Mouse (Mus musculus) kidney, postnatal 25 days (tissue): ENCODE data around the gene Ret.
A peak's percentile ranks its signal among the peaks of the same experiment; 100 is the strongest.

Experiments
- DNase-seq, 2 experiments: peaks; one replicate each; pipeline ENCODE4 v3.0.0; 2021; ENCODE audit warnings: mixed read lengths in 2 of 2

Ret gene

DNA sequence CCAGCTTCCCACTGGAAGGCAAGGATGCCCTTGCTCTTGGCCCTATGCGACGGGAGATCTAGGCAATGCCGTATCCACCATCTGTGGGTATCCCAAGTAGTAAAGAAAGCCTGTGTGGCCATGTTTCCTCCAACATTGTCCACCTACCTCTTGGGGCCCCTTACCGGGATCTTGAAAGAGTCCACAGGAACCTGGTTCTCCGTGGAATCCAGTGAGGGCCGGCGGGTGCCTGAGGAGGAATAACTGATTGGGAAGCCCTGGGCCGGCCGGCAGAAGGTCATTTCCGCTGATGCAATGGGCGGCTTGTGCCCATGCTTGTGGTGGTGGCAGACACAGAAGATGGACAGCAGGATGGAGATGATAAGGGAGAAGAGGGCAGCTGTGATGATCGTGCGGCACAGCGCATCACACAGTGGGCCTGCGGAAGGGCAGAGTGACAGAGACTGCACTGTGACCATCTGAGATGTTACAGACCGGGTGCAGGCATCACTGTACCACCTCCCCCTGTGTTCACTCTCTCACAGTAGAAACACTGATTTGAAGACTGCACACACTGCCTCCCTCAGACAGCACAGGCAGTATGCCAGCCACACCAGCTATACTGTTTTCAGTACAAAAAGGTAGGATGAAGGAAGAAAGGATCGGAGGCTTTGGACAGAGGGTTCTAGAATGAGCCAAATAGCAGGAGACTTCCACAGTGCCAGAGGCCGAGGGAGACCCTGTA lies 24.1 kb downstream of the Ret start:
- DNase-seq, result peak in 1 of 2 experiments; percentile 22

DNA sequence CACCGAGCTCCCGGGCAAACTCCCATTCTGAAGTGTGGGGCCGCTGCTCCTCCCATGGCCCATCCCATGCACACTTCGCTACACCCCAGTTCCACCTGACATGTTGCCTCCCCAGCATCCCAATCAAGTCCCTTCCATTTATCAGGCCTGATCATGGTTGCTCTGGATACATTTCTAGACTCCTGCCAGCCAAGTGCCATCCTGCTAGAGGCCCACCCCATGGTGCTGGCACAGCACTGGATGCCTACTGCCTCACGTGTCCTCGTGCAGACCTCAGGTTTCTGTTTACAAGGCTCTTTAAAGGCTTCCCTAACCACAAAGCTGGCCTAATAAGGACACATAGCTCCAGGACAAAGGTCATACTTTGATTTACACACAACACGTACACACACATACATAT lies 26.1 kb downstream of the Ret start:
- DNase-seq, result peak in 1 of 2 experiments; percentile 18

DNA sequence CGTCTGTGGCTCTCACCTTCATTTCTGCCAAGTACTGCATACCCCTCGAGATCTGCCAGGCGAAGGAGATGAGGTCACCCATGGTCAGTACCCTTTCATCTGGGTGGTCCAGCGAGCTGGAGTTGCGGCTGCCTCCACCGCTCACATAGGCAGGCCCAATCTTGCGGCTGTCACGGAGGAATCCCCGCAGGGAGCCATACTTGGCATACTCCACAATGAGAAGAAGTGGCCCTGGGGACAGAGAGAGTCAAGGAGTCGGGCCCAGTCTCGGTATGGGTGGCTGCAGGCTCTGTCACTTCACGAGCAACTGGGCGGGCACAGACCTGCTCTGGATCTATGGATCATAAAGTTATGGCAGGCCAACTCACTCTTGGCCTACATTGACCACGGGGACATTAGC lies 29.4 kb downstream of the Ret start:
- no peak for DNase-seq

DNA sequence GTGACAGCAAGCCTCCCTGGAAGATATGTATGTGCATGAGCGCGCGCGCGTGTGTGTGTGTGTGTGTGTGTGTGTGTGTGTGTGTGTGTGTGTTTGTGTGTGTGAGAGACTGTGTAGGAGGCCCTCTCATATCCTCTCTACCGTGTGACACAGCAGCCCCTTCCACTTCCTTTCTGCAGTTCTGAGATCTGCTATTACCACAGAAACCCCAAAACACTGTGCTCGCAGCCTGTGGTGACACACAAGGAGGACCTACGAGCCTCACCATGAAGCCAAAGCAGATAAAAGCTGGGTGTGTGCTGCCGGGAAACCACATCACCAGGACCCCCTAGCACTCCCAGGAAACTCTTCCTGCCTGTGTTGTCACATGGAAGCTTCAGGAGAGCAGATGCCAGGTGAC lies 30.5 kb downstream of the Ret start:
- no peak for DNase-seq

DNA sequence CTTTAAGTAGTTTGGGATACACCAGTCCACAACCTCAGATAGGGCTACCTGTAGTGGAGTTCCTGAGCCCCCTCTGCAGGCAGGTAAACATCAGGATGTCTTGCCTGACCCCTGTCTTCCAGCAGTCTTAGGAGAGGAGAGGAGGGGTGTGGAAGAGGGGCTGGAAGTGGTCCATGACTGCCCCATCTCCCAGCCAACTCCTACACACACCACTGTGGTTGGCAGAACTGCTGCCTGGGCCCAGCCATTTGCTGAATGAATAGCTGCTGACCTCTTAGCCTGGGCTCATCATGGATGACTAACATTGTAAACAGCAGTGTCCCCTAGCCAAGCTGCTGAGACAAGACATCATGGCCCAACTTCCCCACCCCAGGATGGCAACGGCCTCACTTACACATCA lies 32.0 kb downstream of the Ret start:
- DNase-seq, result no peak

DNA sequence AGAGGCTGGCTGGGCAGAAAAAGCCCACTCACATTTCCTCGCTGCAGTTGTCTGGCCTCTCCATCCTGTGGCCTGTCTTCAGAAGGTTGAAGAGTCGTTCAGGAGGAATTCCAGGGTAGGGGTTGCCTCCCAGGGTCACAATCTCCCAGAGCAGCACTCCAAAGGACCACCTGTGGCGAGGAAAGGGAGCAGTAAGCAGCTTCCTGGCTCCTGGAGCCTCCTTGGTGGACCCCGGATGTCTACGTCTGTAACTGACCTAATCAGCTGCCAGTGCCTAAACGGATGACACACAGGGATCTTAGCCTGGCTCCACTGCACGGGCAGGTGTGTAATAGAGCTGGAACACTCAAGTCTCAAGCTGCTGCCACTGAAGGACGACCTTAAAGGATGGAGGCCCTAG lies 32.8 kb downstream of the Ret start:
- DNase-seq, result no peak

DNA sequence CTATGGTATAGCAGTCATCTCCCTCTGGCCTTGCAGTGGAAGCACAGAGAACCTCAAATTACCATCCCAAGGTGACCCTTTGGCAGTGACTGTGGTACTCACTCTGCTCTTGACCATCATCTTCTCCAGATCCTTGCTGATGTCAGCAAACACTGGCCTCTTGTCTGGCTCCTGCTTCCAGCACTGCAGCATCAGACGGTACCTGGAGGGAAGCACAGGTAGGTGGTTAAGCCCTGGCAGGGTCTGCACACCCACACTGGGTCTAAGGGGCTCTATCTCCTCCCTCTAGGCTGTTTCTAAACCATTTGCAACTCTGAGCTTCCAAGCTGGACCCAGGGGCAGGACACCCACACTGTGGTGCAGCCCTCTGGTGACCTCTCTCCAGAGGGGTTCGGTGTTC lies 34.4 kb downstream of the Ret start:
- no peak for DNase-seq

DNA sequence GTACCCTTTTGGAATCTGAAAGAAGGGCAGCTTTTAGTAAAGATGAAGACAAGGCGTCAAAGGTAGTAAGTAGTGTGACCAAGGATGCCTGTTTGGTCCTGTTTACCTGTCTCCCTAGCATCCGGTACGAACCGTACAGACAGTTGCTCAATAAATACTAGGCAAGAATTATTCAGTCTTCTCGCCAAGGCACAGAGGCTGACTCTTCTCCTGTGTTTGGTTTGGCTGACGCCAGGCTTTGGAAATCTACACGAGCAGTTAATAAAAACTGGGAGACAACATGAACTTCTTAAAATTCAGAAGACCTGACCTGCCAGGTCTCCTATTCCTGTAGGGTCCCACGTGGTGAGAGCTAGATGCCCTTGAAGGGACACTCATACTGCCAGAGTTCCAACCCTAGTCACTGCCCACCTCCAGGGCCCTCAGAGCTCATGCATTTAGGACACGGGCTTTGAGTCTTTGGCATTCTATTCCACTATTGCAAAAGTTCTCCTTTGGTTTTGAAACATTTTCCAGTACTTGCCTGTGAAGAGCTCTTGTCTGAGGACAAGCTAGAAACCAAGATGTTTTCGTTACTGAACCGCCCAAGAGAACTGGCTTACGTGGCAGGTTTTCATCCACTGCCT lies 34.9 kb downstream of the Ret start:
- no peak for DNase-seq

DNA sequence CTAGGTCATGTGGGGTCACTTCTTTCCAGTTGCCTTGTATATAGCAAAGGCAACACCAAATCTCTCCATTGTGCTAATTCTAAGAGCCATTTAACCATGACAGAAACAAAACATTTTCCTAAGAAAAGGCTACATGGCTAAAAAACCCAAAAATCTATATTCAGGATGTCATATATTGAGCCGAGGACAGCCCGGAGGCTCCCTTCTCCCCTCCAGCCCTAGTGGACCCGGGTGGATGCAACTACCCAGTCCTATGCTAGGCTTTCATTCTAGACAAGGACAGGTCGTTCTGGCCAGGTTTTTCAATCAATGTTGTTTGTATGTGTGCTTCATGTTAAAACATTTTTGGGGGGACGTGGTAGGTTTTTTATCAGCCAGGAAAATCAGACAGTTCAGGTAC lies 44.4 kb downstream of the Ret start:
- DNase-seq, result no peak

DNA sequence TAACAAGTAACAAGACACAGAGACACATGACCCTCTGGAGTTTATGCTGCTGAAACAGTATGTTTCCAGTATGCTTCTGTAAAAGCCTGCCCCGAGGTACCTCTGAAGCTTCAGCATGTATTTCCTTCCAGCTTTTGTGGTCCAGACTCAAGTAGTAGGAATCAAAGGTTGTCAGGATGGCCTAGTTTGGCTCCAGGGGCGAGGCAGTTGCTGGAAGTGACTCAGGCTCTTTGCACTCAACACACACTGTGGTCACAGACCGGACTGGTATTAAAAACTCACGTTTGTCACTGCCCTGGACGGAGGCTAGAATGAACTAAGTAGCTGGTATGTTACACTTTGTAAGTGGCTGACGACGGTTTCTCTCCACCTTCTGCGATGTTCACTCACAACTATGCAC lies 46.5 kb downstream of the Ret start:
- DNase-seq, result no peak

DNA sequence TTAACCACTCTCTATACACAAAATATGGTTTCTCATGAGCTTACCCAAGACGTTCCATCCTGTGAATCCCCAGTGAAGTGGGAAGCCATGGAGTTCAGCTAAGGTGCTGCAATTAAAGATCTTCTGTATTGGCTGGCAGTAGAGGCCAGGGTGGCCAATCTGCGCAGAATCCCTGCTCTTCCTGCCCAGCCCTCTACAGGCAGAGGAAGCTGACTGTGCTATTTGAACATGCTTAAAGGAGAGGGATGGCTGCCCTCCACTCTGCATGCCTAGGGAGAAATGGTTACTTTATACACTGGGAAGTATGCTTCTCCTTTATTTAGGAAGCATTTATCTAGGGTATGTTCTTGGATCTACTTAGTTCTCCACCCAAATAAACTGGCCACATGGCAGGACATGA lies 47.0 kb downstream of the Ret start:
- no peak for DNase-seq

DNA sequence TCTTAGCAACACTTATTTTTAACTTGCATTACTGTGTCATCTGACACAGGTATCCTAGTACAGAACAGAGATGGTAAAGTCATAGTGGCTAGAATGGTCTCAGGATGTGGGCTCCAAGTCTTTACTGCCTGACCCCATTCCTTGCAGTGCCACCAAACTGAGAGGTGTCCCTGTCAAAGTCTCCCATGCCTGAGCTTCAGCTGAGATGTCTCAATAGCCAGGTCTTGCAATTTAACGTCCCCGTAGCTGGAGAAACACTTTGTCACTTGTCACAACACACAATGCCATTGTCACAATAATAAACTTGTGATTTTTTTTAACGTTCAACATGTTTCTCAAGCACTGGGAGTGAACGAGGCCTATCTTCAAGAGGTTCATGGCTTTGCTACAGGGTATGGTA lies 47.4 kb downstream of the Ret start:
- no peak for DNase-seq

DNA sequence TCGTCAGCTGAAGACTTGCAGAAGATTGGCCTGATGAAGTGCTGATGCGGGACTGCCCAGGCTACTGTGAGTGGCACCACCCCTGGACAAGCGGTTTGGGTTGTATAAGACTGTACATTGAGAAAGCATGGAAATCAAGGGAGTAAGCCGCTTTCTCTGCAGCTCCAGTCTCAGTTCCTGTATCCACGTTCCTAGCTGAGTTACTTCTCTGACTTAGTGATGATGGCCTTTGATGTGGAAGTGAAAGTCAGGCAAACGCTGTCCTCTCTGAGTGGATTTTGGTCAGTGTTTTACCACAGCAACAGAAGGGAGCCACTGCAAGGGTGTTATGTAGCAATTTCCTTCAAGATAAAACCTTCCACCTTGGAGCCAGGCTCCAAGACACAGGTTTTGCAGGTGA lies 56.6 kb downstream of the Ret start:
- DNase-seq, result no peak

DNA sequence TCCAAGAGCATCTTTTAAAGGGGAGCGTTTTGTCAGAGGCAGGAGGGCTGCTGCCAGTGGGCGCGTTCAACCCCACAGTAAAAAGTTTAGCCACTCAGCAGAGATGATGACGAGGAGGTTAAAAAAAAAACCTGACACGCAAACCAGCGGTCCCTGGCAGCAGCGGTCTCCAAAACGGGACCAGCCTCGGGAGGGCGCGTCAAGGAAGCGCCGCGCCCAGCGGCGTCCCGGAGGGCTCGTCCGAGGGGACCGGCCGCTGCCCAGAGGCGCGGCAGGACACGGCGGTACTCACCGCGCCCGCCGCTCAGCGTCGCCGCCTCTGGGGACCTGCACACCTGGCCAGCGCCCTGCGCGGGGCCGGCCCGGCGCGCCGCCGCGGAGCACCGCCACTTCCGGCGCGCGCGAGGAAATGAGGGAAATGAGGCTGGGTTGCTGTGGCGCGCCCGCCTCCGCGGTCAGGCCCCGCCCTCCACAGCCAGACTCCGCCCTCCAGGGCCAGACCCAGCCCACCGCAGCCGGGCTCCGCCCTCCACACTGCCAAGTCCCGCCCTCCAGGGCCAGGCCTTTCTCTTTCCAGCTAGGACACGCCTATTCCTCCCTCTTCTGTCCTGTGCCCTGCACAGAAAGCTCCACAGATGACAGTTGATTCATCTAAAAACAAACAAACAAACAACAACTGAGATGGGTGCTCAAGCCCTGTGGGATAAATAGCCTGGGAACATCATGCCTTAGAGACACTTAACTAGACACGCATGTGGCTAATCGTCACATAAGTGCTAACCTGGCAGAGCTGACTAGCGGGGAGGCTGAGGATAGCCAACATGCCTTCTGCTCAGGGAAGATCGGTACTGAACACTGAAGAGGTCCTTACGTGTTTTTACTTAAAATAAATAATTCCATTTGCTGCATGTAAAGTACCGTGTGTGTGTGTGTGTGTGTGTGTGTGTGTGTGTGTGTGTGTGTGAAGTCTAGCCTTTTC lies 58.5 kb downstream of the Ret start, which contains the start of gene Csgalnact2:
Csgalnact2 (minus strand) TSS at position 410 of the 979 bp plus-strand sequence.
- DNase-seq, result peak; percentile 94 to 95

DNA sequence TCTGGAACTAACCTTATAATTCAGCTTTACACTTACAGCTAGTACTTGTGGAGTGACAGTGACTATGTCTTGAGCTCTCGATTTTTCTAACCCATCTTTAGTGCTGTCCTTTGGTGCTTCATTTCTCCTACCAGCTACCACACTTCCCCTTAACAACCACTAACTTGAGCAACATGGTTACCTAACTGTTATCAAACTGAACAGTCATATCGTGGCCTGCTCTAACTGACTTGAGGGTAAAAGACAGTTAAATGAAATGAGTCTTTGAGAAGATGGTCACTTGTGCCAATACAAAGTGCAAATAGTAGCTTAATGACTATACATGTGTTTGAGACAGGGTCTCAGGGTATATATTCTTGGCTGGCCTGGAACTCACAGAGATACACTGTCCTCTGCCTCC lies 60.4 kb downstream of the Ret start:
- DNase-seq, result no peak

DNA sequence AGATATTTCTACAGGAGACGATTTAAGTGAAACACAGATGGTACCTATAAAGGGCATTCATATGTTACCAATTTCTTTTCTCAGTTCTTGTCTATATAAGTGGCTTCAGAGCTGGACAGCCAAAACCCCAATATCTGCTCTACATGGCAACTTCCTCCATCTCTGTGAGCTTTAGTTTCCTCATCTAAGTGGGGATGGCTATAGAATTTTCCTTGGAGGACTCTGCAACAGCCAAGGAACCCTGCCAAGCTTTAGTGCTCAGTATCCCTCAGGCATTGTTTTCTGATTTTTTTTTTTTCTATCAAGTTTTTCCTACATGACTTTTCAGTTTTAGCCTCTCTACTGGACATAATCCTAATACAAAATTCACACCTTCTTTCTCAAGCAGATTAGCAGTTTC lies 63.1 kb downstream of the Ret start:
- no peak for DNase-seq

DNA sequence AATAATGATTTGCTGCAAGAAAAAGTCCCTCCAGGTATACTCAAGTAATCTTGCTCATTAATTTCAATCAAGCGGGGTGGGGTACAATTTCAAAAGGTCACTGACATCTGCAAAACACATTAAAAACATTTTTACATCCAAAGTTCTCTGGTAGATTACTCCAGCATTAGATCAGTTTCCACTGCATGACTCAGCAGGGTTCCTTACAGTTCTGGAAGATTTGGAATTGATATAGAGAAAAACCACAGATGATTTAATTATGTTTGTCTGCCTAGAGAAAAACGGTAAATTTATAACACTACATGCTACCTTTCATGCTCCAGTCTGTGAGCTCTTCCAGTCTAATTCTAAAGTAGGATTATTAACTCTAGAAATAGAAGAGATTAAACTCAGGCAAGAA lies 67.5 kb downstream of the Ret start:
- DNase-seq, result no peak

DNA sequence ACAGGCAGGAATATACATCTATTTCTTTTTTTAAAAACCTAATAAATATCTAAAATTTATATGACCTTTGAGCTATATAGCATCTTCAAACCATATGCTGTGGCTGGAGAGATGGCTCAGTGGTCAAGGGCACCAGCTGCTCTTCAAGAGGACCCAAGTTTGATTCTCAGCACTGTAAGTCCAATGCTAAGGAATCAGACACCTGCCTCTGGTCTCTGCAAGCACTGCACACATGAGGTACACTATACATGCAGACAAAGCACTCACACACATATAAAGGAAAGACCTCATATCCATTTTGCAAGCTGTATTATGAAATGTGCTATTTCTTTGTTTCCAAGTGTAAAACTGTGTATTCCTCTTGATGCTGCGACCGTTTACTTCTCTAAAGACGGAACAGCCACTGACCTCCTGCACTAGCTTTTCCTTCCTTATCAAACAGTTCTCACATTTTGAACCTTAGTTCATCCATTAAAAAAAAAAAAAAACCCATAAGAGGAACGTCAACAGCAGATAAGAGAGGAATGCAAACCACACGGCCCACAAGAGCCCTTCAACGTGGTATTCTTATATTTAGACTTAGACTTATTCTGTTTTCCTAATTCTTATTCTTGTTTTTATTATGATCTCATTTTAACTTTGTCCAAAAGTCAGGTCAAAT lies 69.6 kb downstream of the Ret start:
- DNase-seq, result no peak

DNA sequence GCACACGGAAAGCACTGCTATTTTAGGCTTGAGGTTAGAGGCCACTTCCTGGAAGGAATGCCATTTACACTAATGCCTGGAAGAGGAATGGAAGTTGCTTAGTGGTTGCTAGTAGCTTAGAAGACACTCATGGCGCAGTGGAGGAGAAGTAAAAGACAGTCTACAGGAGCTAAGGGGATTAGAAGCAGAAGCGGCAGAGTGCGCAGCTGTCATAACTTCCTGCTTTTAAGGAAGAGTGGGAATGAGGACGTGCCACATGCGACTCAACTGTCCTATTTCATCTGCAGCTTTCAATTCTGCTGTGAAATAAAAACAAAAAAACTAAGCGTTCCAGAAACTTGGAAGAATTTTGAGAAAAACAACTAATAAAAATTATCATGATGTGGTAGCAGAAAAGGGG lies 70.3 kb downstream of the Ret start:
- DNase-seq, result no peak

DNA sequence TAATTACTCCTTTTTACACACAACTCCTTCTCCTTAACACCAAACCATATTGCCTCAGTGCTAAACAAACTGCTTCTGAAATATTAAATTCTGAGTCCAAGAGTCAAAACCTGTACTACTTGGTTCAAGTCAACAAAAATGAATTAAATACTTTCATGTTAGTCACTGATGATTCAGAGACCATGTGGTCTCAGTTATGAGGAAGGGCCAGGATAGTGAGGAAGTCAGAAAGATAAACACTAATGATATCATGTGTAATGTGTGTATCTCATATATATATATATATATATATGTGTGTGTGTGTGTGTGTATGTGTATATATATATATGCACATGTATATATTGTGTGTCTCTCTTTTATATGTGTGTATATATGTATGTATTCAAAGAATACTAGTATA lies 70.9 kb downstream of the Ret start:
- DNase-seq, result no peak

DNA sequence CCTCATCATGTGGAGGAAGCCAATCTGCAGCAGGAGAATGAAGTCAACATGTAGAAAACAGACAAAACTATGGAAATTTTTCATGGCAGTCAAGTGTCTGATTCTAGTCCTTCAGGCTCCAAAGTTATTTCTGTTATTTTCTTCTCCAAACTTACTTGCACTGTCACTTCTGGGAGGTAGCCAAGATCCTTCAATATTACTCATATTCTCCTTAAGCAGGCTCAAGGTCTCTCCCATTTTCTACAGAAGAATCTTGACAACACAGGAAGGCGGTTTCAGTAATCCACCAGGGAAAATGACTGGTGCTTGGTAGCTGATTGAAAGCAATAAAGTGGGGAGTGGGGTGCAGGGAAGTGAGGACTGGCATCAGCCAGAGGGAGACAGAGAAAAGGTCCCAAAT lies 74.8 kb downstream of the Ret start:
- DNase-seq, result no peak

DNA sequence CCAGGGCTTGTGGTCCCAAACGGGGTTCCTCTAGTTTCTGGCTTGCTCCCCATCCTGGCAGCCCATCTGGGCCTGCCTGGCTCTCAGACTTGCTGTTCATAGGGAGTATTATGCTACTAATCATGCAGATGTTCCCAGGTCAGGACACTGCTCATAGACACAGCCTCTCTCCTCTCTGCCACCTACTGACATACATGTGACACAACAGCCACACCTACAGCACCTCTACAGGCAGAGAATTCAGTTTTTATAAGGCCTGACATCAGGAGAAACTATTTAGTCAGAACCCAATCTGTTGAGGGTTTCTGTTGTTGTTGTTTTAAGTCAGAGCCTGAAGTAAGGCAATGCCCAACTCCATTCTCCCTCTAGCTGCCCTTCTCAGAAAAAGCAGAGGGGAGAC lies 85.7 kb downstream of the Ret start:
- no peak for DNase-seq
